Mouse (Mus musculus) lung, postnatal 10 days (tissue): ENCODE data around the gene Prpf3.
A peak's percentile ranks its signal among the peaks of the same experiment; 100 is the strongest.
"Not testable (repeated sequence)": the region's sequence is repeated elsewhere in the genome, so short reads cannot be mapped to it uniquely, and the experiment has no call there.

Experiments used
- DNase-seq: peaks from one replicate; pipeline ENCODE4 v3.0.0; 2021

Prpf3 gene

GRCm38 (mm10) chr3:95818571-95819288, 37.0 kb downstream of the Prpf3 start, which contains the start of gene Rprd2:
Rprd2 (minus strand) TSS chr3:95818863.
- DNase-seq: peak; percentile 81

GRCm38 (mm10) chr3:95818026-95818511, 37.6 kb downstream of the Prpf3 start:
- DNase-seq: peak; percentile 56

GRCm38 (mm10) chr3:95816681-95817080, 39.0 kb downstream of the Prpf3 start:
- no peak for DNase-seq

GRCm38 (mm10) chr3:95808384-95808783, 47.3 kb downstream of the Prpf3 start:
- no peak for DNase-seq

- not testable (repeated sequence) for DNase-seq
Measured at GRCm38 (mm10) chr3:95807630-95808029, 48.1 kb downstream of the Prpf3 start.

- DNase-seq: no peak
Measured at GRCm38 (mm10) chr3:95806677-95807076, 49.0 kb downstream of the Prpf3 start.

- no peak for DNase-seq
Measured at GRCm38 (mm10) chr3:95803851-95804250, 51.8 kb downstream of the Prpf3 start.

- DNase-seq: no peak
Measured at GRCm38 (mm10) chr3:95798756-95799155, 56.9 kb downstream of the Prpf3 start.

- DNase-seq: no peak
Measured at GRCm38 (mm10) chr3:95794299-95794698, 61.4 kb downstream of the Prpf3 start.

GRCm38 (mm10) chr3:95793662-95794061, 62.0 kb downstream of the Prpf3 start:
- no peak for DNase-seq

- no peak for DNase-seq
Measured at GRCm38 (mm10) chr3:95785501-95785900, 70.2 kb downstream of the Prpf3 start.
